Mouse (Mus musculus) mouse trophoblast stem cell (cell line): ENCODE measurements around the gene Sema4g.

Experiments used
- in situ Hi-C, 2 experiments: fragments of 300-500 bp; cut with MseI, MboI; formaldehyde crosslinking; loops; 2 replicates in 1 of 2; 3 replicates in 1 of 2; pipeline ENCODE4 v1.15.1; 2025

Sema4g gene

GRCm38 (mm10) chr19:45003740-45004516, 15.0 kb downstream of the Sema4g start:
- in situ Hi-C loops, result no loop called here

GRCm38 (mm10) chr19:45005444-45005843, 16.5 kb downstream of the Sema4g start, which contains the start of gene Twnk:
Twnk (plus strand) TSS chr19:45005663.
- in situ Hi-C loops, result no loop called here

GRCm38 (mm10) chr19:45005957-45006712, 17.2 kb downstream of the Sema4g start, which contains the start of gene Mrpl43:
Mrpl43 (minus strand) TSS chr19:45006442.
- in situ Hi-C loops, result no loop called here

- in situ Hi-C loops, result no loop called here
Observed at GRCm38 (mm10) chr19:45007021-45007420, 18.1 kb downstream of the Sema4g start.

GRCm38 (mm10) chr19:45007425-45008191, 18.7 kb downstream of the Sema4g start:
- in situ Hi-C loops, result no loop called here

- in situ Hi-C loops, result no loop called here
Observed at GRCm38 (mm10) chr19:45010646-45011045, 21.7 kb downstream of the Sema4g start.

- in situ Hi-C loops, result no loop called here
Observed at GRCm38 (mm10) chr19:45012219-45012618, 23.3 kb downstream of the Sema4g start.

GRCm38 (mm10) chr19:45012636-45013035, 23.7 kb downstream of the Sema4g start:
- in situ Hi-C loops, result no loop called here

GRCm38 (mm10) chr19:45013581-45014225, 24.8 kb downstream of the Sema4g start:
- in situ Hi-C loops, result no loop called here

- in situ Hi-C loops, result no loop called here
Observed at GRCm38 (mm10) chr19:45014335-45014971, 25.6 kb downstream of the Sema4g start, which contains the start of gene Lzts2. Lzts2 (plus strand) TSS chr19:45014414.

- in situ Hi-C loops, result no loop called here
Observed at GRCm38 (mm10) chr19:45014981-45015402, 26.1 kb downstream of the Sema4g start.

- in situ Hi-C loops, result no loop called here
Observed at GRCm38 (mm10) chr19:45015518-45016281, 26.8 kb downstream of the Sema4g start.

- in situ Hi-C loops, result no loop called here
Observed at GRCm38 (mm10) chr19:45016341-45017215, 27.7 kb downstream of the Sema4g start.

- in situ Hi-C loops, result no loop called here
Observed at GRCm38 (mm10) chr19:45017216-45017771, 28.4 kb downstream of the Sema4g start.

GRCm38 (mm10) chr19:45017909-45018308, 29.0 kb downstream of the Sema4g start:
- in situ Hi-C loops, result no loop called here

GRCm38 (mm10) chr19:45018351-45018831, 29.5 kb downstream of the Sema4g start:
- in situ Hi-C loops, result no loop called here

GRCm38 (mm10) chr19:45020348-45020747, 31.4 kb downstream of the Sema4g start:
- in situ Hi-C loops, result no loop called here

- in situ Hi-C loops, result no loop called here
Observed at GRCm38 (mm10) chr19:45021362-45021761, 32.5 kb downstream of the Sema4g start.

GRCm38 (mm10) chr19:45023993-45024392, 35.1 kb downstream of the Sema4g start:
- in situ Hi-C loops, result no loop called here
